Mouse (Mus musculus) olfactory bulb, adult 2 months (tissue): ENCODE measurements around the gene Sdc3.

Source experiments
- CTCF ChIP-seq: fragments of 200-500 bp; IDR thresholded peaks from 2 replicates; pipeline ENCODE4 v1.5.1; 2012; ENCODE audit warnings: low read depth, mild to moderate bottlenecking, low read length, moderate library complexity; ENCODE audit not compliant: insufficient read depth
- POLR2A ChIP-seq: fragments of 200-500 bp; IDR thresholded peaks from 2 replicates; pipeline ENCODE4 v1.6.1; 2012; ENCODE audit warnings: mild to moderate bottlenecking, low read depth, low read length, moderate library complexity; ENCODE audit not compliant: insufficient read depth

GRCm38 (mm10) chr4:130809784-130810183 lies 17.4 kb downstream of the Sdc3 start:
- TF ChIP-seq CTCF: no peak
- TF ChIP-seq POLR2A: no peak
